Mouse (Mus musculus): Measurements from ENCODE around the gene Vmn1r37. TPM values are rescaled to one million over a fixed set of nuclear protein-coding genes. Genes with fewer than 3 reads are reported as not detected.
"Not testable (repeated sequence)": the region's sequence is repeated elsewhere in the genome, so short reads cannot be mapped to it uniquely, and the experiment has no call there.

Vmn1r37 gene
- not detected for total RNA-seq (2021)

DNA sequence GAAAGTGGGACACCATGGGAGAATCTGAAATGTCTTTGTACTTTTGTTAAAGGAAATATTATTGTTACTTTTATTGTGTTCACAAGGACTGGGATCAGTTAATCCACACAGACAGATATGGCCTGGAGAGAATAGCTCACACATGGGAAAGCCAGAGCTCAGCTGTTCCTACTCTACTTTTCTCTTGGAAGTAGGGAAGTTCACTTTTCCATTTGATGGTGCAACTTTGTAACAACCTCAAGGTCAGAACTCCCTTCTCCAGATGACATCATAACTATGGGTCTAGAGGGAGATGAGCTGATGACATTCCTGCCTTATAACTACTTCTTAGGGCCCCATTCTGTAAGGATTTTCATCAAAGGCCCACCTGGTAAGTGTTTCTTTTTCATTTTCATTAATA lies at the start of gene Vmn1r37:
Gene Vmn1r37, plus strand, starts transcription at position 301 of the 400 bp plus-strand sequence.
- intact Hi-C loops (cut with DNase I); DNase-seq (ENCODE audit: low spot score): not testable (repeated sequence)

GRCm38 (mm10) chr6:66685806-66686205 lies 43.4 kb upstream of the Vmn1r37 start, which contains the start of gene Vmn1r35:
TSS of gene Vmn1r35 (minus strand) at chr6:66685906.
- DNase-seq (ENCODE audit: low spot score): no peak
- intact Hi-C loops (cut with DNase I): no loop called here

DNA sequence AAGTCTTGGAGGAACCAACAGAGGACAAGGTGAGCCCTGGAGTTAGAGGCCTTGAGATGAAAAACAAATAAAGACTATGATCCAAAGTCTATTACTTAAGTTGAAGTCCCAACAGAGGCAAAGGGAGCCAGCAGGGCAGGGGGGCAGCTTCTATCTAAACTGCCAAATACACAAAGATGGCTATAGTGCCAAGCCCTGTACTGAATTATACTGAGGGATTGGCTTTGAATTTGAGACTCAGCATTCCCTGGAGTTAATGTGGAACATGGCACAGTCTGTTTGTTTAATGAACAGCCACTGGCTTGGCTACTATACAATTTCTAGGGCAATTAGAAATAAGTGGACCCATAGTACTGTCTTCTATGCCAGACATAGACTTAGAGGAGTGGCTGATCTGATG lies 20.3 kb upstream of the Vmn1r37 start:
- DNase-seq (ENCODE audit: low spot score): no peak
- intact Hi-C loops (cut with DNase I): no loop called here

- intact Hi-C loops (cut with DNase I): no loop called here
- DNase-seq (ENCODE audit: low spot score): no peak
Measured at GRCm38 (mm10) chr6:66713854-66714253, 15.3 kb upstream of the Vmn1r37 start.

- DNase-seq (ENCODE audit: low spot score); intact Hi-C loops (cut with DNase I): not testable (repeated sequence)
Measured at GRCm38 (mm10) chr6:66719068-66719467, 10.1 kb upstream of the Vmn1r37 start, which contains the start of gene Vmn1r36. TSS of gene Vmn1r36 (minus strand) at chr6:66719168.

GRCm38 (mm10) chr6:66782527-66782926 lies 53.3 kb downstream of the Vmn1r37 start, which contains the start of gene Vmn1r38:
TSS of gene Vmn1r38 (minus strand) at chr6:66782627.
- intact Hi-C loops (cut with DNase I): not testable (repeated sequence)

More at GRCm38 (mm10) chr6:66782527-66782926, 53.3 kb downstream of the Vmn1r37 start, which contains the start of gene Vmn1r38:
- DNase-seq (ENCODE audit: low spot score): not testable (repeated sequence)

Other genes with a start within 250 kb of the Vmn1r37 start
- 1 to 10 TPM; 2.9 to 3.6 TPM for gene Mad2l1, start 194.0 kb upstream of the Vmn1r37 start, total RNA-seq (2021)
- not detected for gene Vmn1r32, start 169.3 kb upstream of the Vmn1r37 start, total RNA-seq (2021)
- gene Vmn1r33, start 111.1 kb upstream of the Vmn1r37 start, total RNA-seq (2021): not detected
- not detected for gene Vmn1r34, start 85.5 kb upstream of the Vmn1r37 start, total RNA-seq (2021)
- gene Vmn1r35, start 43.5 kb upstream of the Vmn1r37 start, total RNA-seq (2021): not detected
- not detected for gene Vmn1r36, start 10.2 kb upstream of the Vmn1r37 start, total RNA-seq (2021)
- gene Vmn1r38, start 53.2 kb downstream of the Vmn1r37 start, total RNA-seq (2021): not detected
- not detected for gene Vmn1r39, start 81.2 kb downstream of the Vmn1r37 start, total RNA-seq (2021)
- 10 to 100 TPM; 44.5 TPM for gene Gng12, start 167.0 kb downstream of the Vmn1r37 start, total RNA-seq (2021)

All from heart, postnatal 25 days (tissue).